Mouse (Mus musculus): ENCODE data around the gene Rnf4. TPM values are rescaled to one million over a fixed set of nuclear protein-coding genes. Genes with fewer than 3 reads are reported as not detected.
A peak's percentile ranks its signal among the peaks of the same experiment; 100 is the strongest.

Gene Rnf4
- 100 to 1,000 TPM; 101 to 105 TPM for total RNA-seq (2021)
- long read RNA-seq, experiment 1, full-length matches to known transcripts, result 3 of 6 reads
- long read RNA-seq, experiment 1, partial matches to known transcripts, result 0 of 6 reads
- long read RNA-seq, experiment 1, other reads (novel, unspliced or antisense), result 3 of 6 reads
- long read RNA-seq, experiment 2, full-length matches to known transcripts, result 15 of 16 reads
- long read RNA-seq, experiment 2, partial matches to known transcripts, result 0 of 16 reads
- long read RNA-seq, experiment 2, other reads (novel, unspliced or antisense), result 1 of 16 reads

- DNase-seq (ENCODE audit: low spot score in 2 of 2), result peak; percentile 95 to 97
These were observed at the start of gene Rnf4 for GRCm38 (mm10) chr5:34336097-34336774. Rnf4 (plus strand) TSS chr5:34336289.

GRCm38 (mm10) chr5:34286516-34286915 lies 49.6 kb upstream of the Rnf4 start:
- no peak for DNase-seq (ENCODE audit: low spot score in 2 of 2)

GRCm38 (mm10) chr5:34287001-34287837 lies 48.9 kb upstream of the Rnf4 start:
- peak in 1 of 2 experiments; percentile 22 for DNase-seq (ENCODE audit: low spot score in 2 of 2)

- no peak for DNase-seq (ENCODE audit: low spot score in 2 of 2)
These were observed 48.3 kb upstream of the Rnf4 start for GRCm38 (mm10) chr5:34287838-34288145.

GRCm38 (mm10) chr5:34288154-34288716 lies 47.9 kb upstream of the Rnf4 start, which contains the start of the genes Zfyve28 and Cfap99:
Zfyve28 (minus strand) TSS chr5:34288449.
Cfap99 (plus strand) TSS chr5:34288600.
- peak; percentile 42 to 54 for DNase-seq (ENCODE audit: low spot score in 2 of 2)

- DNase-seq (ENCODE audit: low spot score in 2 of 2), result no peak
These were observed 46.8 kb upstream of the Rnf4 start for GRCm38 (mm10) chr5:34289286-34289685.

GRCm38 (mm10) chr5:34293363-34293762 lies 42.7 kb upstream of the Rnf4 start:
- no peak for DNase-seq (ENCODE audit: low spot score in 2 of 2)

GRCm38 (mm10) chr5:34294696-34295095 lies 41.4 kb upstream of the Rnf4 start:
- DNase-seq (ENCODE audit: low spot score in 2 of 2), result no peak

GRCm38 (mm10) chr5:34295141-34295540 lies 40.9 kb upstream of the Rnf4 start:
- DNase-seq (ENCODE audit: low spot score in 2 of 2), result peak in 1 of 2 experiments; percentile 27

- no peak for DNase-seq (ENCODE audit: low spot score in 2 of 2)
These were observed 38.0 kb upstream of the Rnf4 start for GRCm38 (mm10) chr5:34298061-34298460.

GRCm38 (mm10) chr5:34298937-34299535 lies 37.1 kb upstream of the Rnf4 start:
- DNase-seq (ENCODE audit: low spot score in 2 of 2), result no peak

GRCm38 (mm10) chr5:34302377-34302776 lies 33.7 kb upstream of the Rnf4 start:
- no peak for DNase-seq (ENCODE audit: low spot score in 2 of 2)

- no peak for DNase-seq (ENCODE audit: low spot score in 2 of 2)
These were observed 27.1 kb upstream of the Rnf4 start for GRCm38 (mm10) chr5:34309016-34309415.

- no peak for DNase-seq (ENCODE audit: low spot score in 2 of 2)
These were observed 16.5 kb upstream of the Rnf4 start for GRCm38 (mm10) chr5:34319491-34320034.

GRCm38 (mm10) chr5:34321236-34321635 lies 14.9 kb upstream of the Rnf4 start:
- no peak for DNase-seq (ENCODE audit: low spot score in 2 of 2)

GRCm38 (mm10) chr5:34325286-34325685 lies 10.8 kb upstream of the Rnf4 start:
- no peak for DNase-seq (ENCODE audit: low spot score in 2 of 2)

GRCm38 (mm10) chr5:34326249-34326691 lies 9.8 kb upstream of the Rnf4 start:
- no peak for DNase-seq (ENCODE audit: low spot score in 2 of 2)

GRCm38 (mm10) chr5:34326875-34327576 lies 9.1 kb upstream of the Rnf4 start:
- peak; percentile 7 to 34 for DNase-seq (ENCODE audit: low spot score in 2 of 2)

GRCm38 (mm10) chr5:34330136-34330535 lies 6.0 kb upstream of the Rnf4 start:
- no peak for DNase-seq (ENCODE audit: low spot score in 2 of 2)

- no peak for DNase-seq (ENCODE audit: low spot score in 2 of 2)
These were observed 2.0 kb upstream of the Rnf4 start for GRCm38 (mm10) chr5:34334081-34334480.

Measured in adrenal gland, adult 18-20 months (tissue).